Mouse (Mus musculus): ENCODE measurements around the gene Tmem233.

Gene Tmem233

DNA sequence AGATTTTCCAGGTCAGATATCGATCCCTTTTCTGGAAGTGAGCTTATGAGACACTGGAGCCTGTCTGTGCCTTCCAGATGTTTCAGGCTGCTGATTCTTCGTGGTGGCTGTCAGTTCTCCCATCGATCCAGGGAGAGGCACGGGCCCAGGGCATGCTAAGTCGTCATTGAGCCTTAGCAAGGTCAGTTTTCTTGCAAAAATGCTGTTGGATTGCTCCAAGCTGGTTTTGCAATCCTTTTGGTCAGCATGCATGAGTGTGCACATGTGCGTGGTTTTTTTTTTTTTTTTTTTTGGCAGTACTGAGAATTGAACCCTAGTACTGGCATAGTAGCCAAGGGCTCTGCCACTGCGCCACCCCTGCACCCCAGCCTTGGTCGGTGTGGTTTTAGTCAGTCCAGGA lies 79.9 kb downstream of the Tmem233 start:
- no peak for DNase-seq

DNA sequence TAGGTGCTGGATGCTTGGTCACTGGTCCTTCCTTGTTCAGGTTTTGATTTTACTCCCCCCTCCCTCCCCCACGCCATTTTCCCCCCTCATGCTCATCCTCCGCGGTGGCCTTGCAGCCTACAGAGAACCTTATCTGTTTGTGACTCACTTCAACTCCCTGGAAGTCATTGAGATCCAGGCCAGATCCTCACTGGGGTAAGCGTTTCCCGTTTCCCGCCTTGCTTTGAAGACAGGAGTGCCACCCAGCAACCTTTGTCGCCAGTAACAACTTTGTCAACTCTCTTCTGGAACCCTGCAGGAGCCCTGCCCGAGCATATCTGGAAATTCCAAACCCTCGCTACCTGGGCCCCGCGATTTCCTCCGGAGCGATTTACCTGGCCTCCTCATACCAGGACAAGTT lies 85.7 kb downstream of the Tmem233 start:
- DNase-seq, result no peak

DNA sequence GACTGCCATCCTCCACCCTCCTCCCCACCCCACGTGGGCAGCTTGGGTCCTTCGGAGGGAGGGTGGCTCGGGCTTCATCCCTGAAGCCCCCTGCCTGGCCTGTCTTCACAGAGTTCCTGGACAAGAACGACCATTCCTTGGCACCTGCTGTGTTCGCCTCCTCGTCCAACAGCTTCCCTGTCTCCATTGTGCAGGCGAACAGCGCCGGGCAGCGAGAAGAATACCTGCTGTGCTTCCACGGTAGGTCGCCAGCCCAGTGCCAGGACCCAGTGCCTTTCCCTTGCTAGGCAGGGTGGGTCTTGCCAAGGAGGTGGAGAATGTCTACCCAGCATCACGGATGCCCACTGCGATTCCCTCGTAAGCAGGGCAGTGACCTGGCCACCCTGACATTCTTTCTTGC lies 88.9 kb downstream of the Tmem233 start:
- no peak for DNase-seq

DNA sequence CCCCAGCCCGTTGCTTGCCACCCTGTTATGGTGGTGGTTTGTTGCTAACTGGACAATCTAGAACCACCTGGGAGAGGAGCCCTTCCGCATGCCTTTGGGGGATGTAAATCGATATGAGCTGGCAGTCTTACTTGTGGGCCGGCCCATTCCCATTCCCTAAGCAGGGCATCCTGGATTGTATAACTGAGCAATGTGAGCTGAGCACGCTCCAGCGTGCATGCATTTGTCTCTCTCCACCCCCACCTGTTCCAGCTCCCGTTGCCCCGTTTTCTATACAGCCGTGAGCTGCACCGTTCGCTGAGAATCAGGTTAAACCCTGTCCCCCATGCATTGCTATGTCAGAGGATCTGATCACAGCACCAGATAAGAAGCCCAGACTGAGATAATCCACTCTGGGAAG lies 91.3 kb downstream of the Tmem233 start:
- no peak for DNase-seq

All from kidney, adult 8-10 months (tissue).